Mouse (Mus musculus): ENCODE data around the gene Arhgef17.

The Arhgef17 gene

GRCm38 (mm10) chr7:100931926-100932480 lies at the start of gene Arhgef17:
TSS of gene Arhgef17 (minus strand) at chr7:100932107.
- peak; percentile 98 for DNase-seq (ENCODE audit: low read depth, low spot score)

- no peak for DNase-seq (ENCODE audit: low read depth, low spot score)
Measured at GRCm38 (mm10) chr7:100979175-100979574, 47.3 kb upstream of the Arhgef17 start.

- DNase-seq (ENCODE audit: low read depth, low spot score), result no peak
Measured at GRCm38 (mm10) chr7:100978171-100978570, 46.3 kb upstream of the Arhgef17 start.

- DNase-seq (ENCODE audit: low read depth, low spot score), result peak; percentile 40
Measured at GRCm38 (mm10) chr7:100974135-100974903, 42.4 kb upstream of the Arhgef17 start, which contains the start of gene P2ry6. TSS of gene P2ry6 (minus strand) at chr7:100974649.

GRCm38 (mm10) chr7:100972875-100973274 lies 41.0 kb upstream of the Arhgef17 start:
- DNase-seq (ENCODE audit: low read depth, low spot score), result no peak

GRCm38 (mm10) chr7:100968874-100969659 lies 37.2 kb upstream of the Arhgef17 start:
- no peak for DNase-seq (ENCODE audit: low read depth, low spot score)

DNA sequence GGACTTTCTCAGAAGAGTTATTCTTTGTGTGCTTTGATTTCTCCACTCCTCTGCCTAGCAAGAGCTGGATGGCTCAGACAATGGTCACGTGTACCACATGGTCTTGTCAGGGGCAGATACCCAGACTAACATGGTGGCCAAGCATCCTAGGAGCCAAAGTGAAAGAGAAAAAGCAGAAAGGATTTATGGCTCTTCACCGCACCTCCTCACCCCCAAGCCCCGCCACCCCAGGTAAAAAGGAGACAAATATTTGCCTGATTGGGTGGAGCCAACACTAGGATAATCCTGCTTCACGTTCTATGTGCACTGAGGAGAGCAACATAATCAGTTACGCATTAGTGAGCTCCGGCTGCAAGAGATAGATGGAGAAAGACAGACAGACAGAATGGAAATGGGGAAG lies 36.5 kb upstream of the Arhgef17 start:
- no peak for DNase-seq (ENCODE audit: low read depth, low spot score)

- peak; percentile 22 for DNase-seq (ENCODE audit: low read depth, low spot score)
Measured at GRCm38 (mm10) chr7:100967850-100968249, 35.9 kb upstream of the Arhgef17 start.

GRCm38 (mm10) chr7:100966014-100966413 lies 34.1 kb upstream of the Arhgef17 start:
- DNase-seq (ENCODE audit: low read depth, low spot score), result no peak

DNA sequence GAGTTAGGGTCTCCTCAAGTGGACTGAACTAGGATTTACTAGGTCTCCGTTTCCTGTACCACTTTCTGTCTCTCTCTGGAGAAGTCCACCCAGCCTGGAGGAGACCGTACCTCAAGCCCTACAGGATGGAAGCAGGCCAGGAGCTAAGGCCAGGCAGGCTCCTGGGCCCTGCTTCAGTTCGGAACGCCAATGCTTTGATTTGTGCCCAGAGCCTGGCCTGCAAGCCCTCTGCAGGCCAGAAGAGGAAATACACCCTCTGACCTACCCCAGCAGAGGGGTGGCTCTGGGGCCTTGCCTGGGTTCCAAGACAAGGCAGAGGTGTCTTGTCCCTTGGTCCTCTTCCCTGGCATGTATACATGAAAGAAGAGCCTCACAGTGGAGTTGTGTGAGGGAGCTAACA lies 33.2 kb upstream of the Arhgef17 start:
- peak; percentile 52 for DNase-seq (ENCODE audit: low read depth, low spot score)

GRCm38 (mm10) chr7:100964242-100964641 lies 32.3 kb upstream of the Arhgef17 start:
- DNase-seq (ENCODE audit: low read depth, low spot score), result no peak

DNA sequence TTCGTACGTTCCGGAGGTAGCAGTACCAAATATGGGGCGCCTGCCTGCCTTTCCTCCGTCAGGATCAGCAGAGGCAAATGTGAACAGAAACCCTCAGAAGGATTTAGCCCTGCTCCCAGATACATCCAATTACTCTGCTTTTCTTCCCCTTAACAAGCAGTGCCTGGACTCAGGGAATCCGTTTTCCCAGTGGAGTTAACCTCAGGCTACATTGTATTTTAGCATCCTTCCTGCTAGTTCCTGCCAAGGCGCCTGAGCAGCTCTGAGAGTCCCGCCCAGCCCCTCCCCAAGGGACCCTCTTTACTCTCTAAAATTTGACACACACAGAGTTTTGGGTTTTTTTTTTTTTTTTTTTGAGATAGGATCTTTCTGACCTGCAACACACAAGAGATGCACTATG lies 31.5 kb upstream of the Arhgef17 start:
- DNase-seq (ENCODE audit: low read depth, low spot score), result no peak

- DNase-seq (ENCODE audit: low read depth, low spot score), result no peak
Measured at GRCm38 (mm10) chr7:100961146-100961545, 29.2 kb upstream of the Arhgef17 start.

- DNase-seq (ENCODE audit: low read depth, low spot score), result no peak
Measured at GRCm38 (mm10) chr7:100960462-100960861, 28.6 kb upstream of the Arhgef17 start.

DNA sequence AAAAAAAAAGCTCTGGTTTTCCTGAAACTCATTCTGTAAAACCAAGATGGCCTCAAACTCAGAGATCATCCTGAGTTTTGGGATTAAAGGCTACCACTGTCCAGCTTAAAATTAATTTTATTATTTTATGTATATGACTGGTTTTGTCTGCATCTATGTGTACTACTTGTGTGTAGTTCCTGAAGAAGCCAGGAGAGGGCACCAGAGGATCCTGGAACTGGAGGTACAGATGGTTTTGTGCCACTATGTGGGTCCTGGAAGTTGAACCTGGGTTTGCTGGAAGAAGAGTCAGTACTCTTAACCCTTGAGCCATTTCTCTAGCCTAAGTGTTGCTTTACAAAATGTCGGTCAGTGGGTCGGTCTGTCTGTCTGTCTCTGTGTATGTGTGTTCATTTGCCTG lies 26.5 kb upstream of the Arhgef17 start:
- DNase-seq (ENCODE audit: low read depth, low spot score), result peak; percentile 78

- DNase-seq (ENCODE audit: low read depth, low spot score), result no peak
Measured at GRCm38 (mm10) chr7:100952686-100953085, 20.8 kb upstream of the Arhgef17 start.

DNA sequence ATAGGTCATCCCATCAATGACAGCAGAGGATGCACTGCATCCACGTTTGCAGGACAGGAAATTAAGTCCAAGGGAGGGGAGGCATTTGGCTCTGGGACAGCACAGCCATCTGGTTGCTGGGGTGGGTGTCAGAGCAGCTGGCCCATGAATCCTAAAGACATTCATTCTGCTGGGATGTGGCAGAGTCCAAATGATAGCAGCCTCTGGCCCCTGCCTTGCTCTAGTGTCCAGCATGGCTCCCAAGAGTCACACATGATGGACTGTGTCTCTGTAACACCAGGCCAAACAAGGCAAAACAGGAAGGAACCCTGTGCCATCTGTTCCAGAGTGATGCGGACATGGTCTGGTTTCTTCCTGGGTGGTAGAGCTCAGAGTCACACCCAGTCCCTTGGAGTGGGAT lies 20.0 kb upstream of the Arhgef17 start:
- DNase-seq (ENCODE audit: low read depth, low spot score), result no peak

GRCm38 (mm10) chr7:100950481-100951010 lies 18.6 kb upstream of the Arhgef17 start:
- no peak for DNase-seq (ENCODE audit: low read depth, low spot score)

GRCm38 (mm10) chr7:100950031-100950430 lies 18.1 kb upstream of the Arhgef17 start:
- DNase-seq (ENCODE audit: low read depth, low spot score), result no peak

DNA sequence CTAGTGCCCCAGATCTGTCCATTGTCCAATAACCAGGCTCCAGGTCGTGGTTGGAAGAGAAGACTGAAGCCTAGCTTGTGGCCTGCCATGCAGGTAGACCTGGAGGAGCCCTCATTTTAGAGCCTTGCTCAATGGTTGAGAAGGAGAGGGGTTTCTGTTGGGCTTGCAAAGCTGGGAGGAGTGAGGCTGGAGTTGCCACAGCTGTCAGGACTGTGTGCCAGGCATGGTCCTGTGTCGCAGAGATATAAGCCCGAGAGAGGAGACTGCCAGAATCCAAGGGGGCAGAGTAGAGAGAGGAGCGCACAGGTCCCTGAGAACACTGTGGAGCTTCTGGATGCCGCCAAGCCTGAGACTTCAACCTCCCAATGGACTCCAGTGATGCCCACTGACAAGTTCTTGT lies 12.8 kb upstream of the Arhgef17 start:
- DNase-seq (ENCODE audit: low read depth, low spot score), result no peak

- DNase-seq (ENCODE audit: low read depth, low spot score), result no peak
Measured at GRCm38 (mm10) chr7:100944306-100944705, 12.4 kb upstream of the Arhgef17 start.
